Mouse (Mus musculus) thymus, adult 2 months (tissue): ENCODE measurements around the gene Orc3.

ENCODE experiments used
- CTCF ChIP-seq: fragments of 200-500 bp; IDR thresholded peaks from 2 replicates; pipeline ENCODE4 v1.5.1; 2012; ENCODE audit warnings: mild to moderate bottlenecking, control low read depth, low read length, moderate library complexity, borderline replicate concordance; ENCODE audit not compliant: control insufficient read depth, poor library complexity, insufficient read depth; ENCODE audit errors: extremely low read depth
- POLR2A ChIP-seq: fragments of 200-500 bp; IDR thresholded peaks from 2 replicates; pipeline ENCODE4 v1.6.1; 2012; ENCODE audit warnings: mild to moderate bottlenecking, low read length, control low read depth, moderate library complexity; ENCODE audit not compliant: control insufficient read depth, poor library complexity, insufficient read depth; ENCODE audit errors: extremely low read depth

GRCm38 (mm10) chr4:34560971-34561370, 53.8 kb downstream of the Orc3 start:
- TF ChIP-seq CTCF, result no peak
- no peak for TF ChIP-seq POLR2A
